ENCODE assay signal across 9 mouse cellular contexts in genomic region chr11:59297941-59298340, GRCm38 (mm10). TPM values are rescaled to one million over a fixed set of nuclear protein-coding genes. Genes with fewer than 3 reads are reported as not detected.
DNase-seq lines count a peak whose midpoint lies in the region; ATAC-seq and TF ChIP-seq lines count a peak whose summit lies in the region.
"Had no signal": no experiment of that assay in that cellular context is flagged by ENCODE, and none has a peak within 500 bp of the region (broad histone marks: within the 10 kb centered on the region; RNA-seq: fewer than 3 reads in every experiment).

No protein-coding gene starts in this region.

- peaks cover 18% of the 10 kb centered on the region for H3K27me3 ChIP-seq in kidney, embryonic 14.5 days (ENCODE audit: control insufficient read depth, insufficient read depth, low read length)
- peaks cover 36% of the 10 kb centered on the region for H3K27me3 ChIP-seq in E14TG2a.4 (ENCODE audit: insufficient read depth, low read length)
- no peaks in the 10 kb centered on the region for H3K27me3 ChIP-seq in Patski
- peaks cover 24% of the 10 kb centered on the region for H3K27me3 ChIP-seq in forebrain, postnatal 0 days (ENCODE audit: insufficient read depth, low read length)
- H3K27me3 ChIP-seq in lung, embryonic 14.5 days (ENCODE audit: insufficient read depth, low read length): peaks cover 25% of the 10 kb centered on the region

- no peaks in the 10 kb centered on the region for H3K9me3 ChIP-seq in kidney, embryonic 14.5 days (ENCODE audit: control insufficient read depth, low read length)
- no peaks in the 10 kb centered on the region for H3K9me3 ChIP-seq in E14TG2a.4 (ENCODE audit: low read length)
- H3K9me3 ChIP-seq in forebrain, postnatal 0 days (ENCODE audit: low read length): no peaks in the 10 kb centered on the region
- no peaks in the 10 kb centered on the region for H3K9me3 ChIP-seq in lung, embryonic 14.5 days (ENCODE audit: low read depth, low read length)
- H3K9me3 ChIP-seq: embryonic facial prominence, embryonic 12.5 days had no signal

- no peak overlapping the region for H3K27ac ChIP-seq in kidney, embryonic 14.5 days (ENCODE audit: low read depth, low read length)
- no peak overlapping the region for H3K27ac ChIP-seq in forebrain, postnatal 0 days (ENCODE audit: low read depth, low read length)
- no peak overlapping the region for H3K27ac ChIP-seq in lung, embryonic 14.5 days (ENCODE audit: low read depth)
- H3K27ac ChIP-seq: embryonic facial prominence, embryonic 12.5 days had no signal

- POLR2A ChIA-PET in Patski (lab: Charles Lee): no interaction called here

- CTCF ChIA-PET in Patski (lab: Charles Lee): interaction anchor here (0.8 to 2.7 kb wide), 10 partner anchors 18 to 199 kb away, joined by 3 to 10 read pairs (median 4); no protein-coding TSS in a partner anchor

- in situ Hi-C loops in Patski (cut with MboI; ENCODE audit: low pct_unique_long_range_greater_than_20kb): loop anchor here (5.0 kb wide), 1 partner anchor 66 kb away; no protein-coding TSS in a partner anchor

- no peak overlapping the region for H3K9ac ChIP-seq in kidney, embryonic 14.5 days (ENCODE audit: low read depth, low read length)
- H3K9ac ChIP-seq in forebrain, postnatal 0 days: no peak overlapping the region
- no peak overlapping the region for H3K9ac ChIP-seq in lung, embryonic 14.5 days
- H3K9ac ChIP-seq: embryonic facial prominence, embryonic 12.5 days had no signal

- no peaks in the 10 kb centered on the region for H3K36me3 ChIP-seq in kidney, embryonic 14.5 days (ENCODE audit: control insufficient read depth, insufficient read depth, low read length)
- no peaks in the 10 kb centered on the region for H3K36me3 ChIP-seq in E14TG2a.4 (ENCODE audit: insufficient read depth, low read length)
- no peaks in the 10 kb centered on the region for H3K36me3 ChIP-seq in forebrain, postnatal 0 days (ENCODE audit: insufficient read depth)
- no peaks in the 10 kb centered on the region for H3K36me3 ChIP-seq in lung, embryonic 14.5 days (ENCODE audit: insufficient read depth)
- H3K36me3 ChIP-seq: embryonic facial prominence, embryonic 12.5 days had no signal

- TF ChIP-seq CTCF in E14TG2a.4 (conservative IDR thresholded peaks at IDR 0.05; ENCODE audit: low read length) (peak; percentile 56), Patski (IDR thresholded peaks at IDR 0.05) (peak; percentile 87)
- TF ChIP-seq CTCF in forebrain, postnatal 0 days (IDR thresholded peaks at IDR 0.05; ENCODE audit: low read depth): peak; percentile 90
- TF ChIP-seq CTCF in lung, embryonic 14.5 days (IDR thresholded peaks at IDR 0.05; ENCODE audit: low read depth): peak; percentile 83

- H3K4me3 ChIP-seq in kidney, embryonic 14.5 days (ENCODE audit: low read length): no peak overlapping the region
- H3K4me3 ChIP-seq in E14TG2a.4 (replicated peaks; ENCODE audit: low read length): no peak overlapping the region
- H3K4me3 ChIP-seq in forebrain, postnatal 0 days (ENCODE audit: low read depth, low read length): no peak overlapping the region
- H3K4me3 ChIP-seq in lung, embryonic 14.5 days (ENCODE audit: low read depth, low read length): no peak overlapping the region
- H3K4me3 ChIP-seq: embryonic facial prominence, embryonic 12.5 days had no signal

- no peak for ATAC-seq in kidney, embryonic 14.5 days (ENCODE audit: low FRiP score, low TSS enrichment)
- ATAC-seq in Patski: no peak
- ATAC-seq in forebrain, postnatal 0 days: peak; percentile 62
- no peak for ATAC-seq in lung, embryonic 14.5 days (ENCODE audit: insufficient read depth)
- no peak for ATAC-seq in monocyte, adult 5-6 weeks (replicated peaks; ENCODE audit: insufficient number of reproducible peaks, low FRiP score, low TSS enrichment, poor library complexity, severe bottlenecking)

- no peak overlapping the region for H3K4me2 ChIP-seq in kidney, embryonic 14.5 days (replicated peaks; ENCODE audit: low read depth, low read length)
- H3K4me2 ChIP-seq in forebrain, postnatal 0 days (ENCODE audit: low read depth): no peak overlapping the region
- H3K4me2 ChIP-seq in lung, embryonic 14.5 days: no peak overlapping the region
- H3K4me2 ChIP-seq: embryonic facial prominence, embryonic 12.5 days had no signal

- H3K4me1 ChIP-seq in kidney, embryonic 14.5 days (ENCODE audit: control insufficient read depth, insufficient read depth, low read length): no peaks in the 10 kb centered on the region
- peaks cover 32% of the 10 kb centered on the region for H3K4me1 ChIP-seq in E14TG2a.4 (replicated peaks; ENCODE audit: low read depth, low read length)
- H3K4me1 ChIP-seq in forebrain, postnatal 0 days (ENCODE audit: insufficient read depth): no peaks in the 10 kb centered on the region
- H3K4me1 ChIP-seq in lung, embryonic 14.5 days (ENCODE audit: insufficient read depth): no peaks in the 10 kb centered on the region
- H3K4me1 ChIP-seq: embryonic facial prominence, embryonic 12.5 days had no signal

- DNase-seq in kidney, adult 18-20 months: peak; percentile 39
- no peak for DNase-seq in Patski (ENCODE audit: low read depth, low spot score)
- DNase-seq in forebrain, postnatal 0 days: peak; percentile 83
- DNase-seq in lung, embryonic 14.5 days: peak; percentile 88
- DNase-seq in B cell, adult 2 months: no peak

- 25% methylated on average over 7 of the region's 7 CpGs for WGBS in kidney, embryonic 14.5 days
- 22% methylated on average over 7 of the region's 7 CpGs for WGBS in forebrain, postnatal 0 days
- 14% methylated on average over 7 of the region's 7 CpGs for WGBS in lung, embryonic 14.5 days

RNA-seq across cellular contexts. Expression of gene Wnt3a, which starts 7.4 kb away (rescaled TPM):
- not detected in 2 replicates for polyA plus RNA-seq in kidney, embryonic 14.5 days (2014; fragmentation: Nextera tagmentation; extraction: Ambion mirVana)
- polyA plus RNA-seq in Patski (2021): not detected
- total RNA-seq in forebrain, postnatal 0 days (2014; rRNA removed): 0.31 and 0.52 TPM in 2 replicates
- polyA plus RNA-seq in forebrain, postnatal 0 days (2015; fragmentation: Nextera tagmentation; extraction: Ambion mirVana): 0.19 and 0.29 TPM in 2 replicates
- polyA plus RNA-seq in lung, embryonic 14.5 days (2014; fragmentation: Nextera tagmentation; extraction: Ambion mirVana): not detected in 2 replicates
- not detected in 3 replicates for total RNA-seq in monocyte, adult 5-6 weeks (2017)

RNA-seq across cellular contexts. Expression of gene Wnt9a, which starts 8.8 kb away (rescaled TPM):
- polyA plus RNA-seq in kidney, embryonic 14.5 days (2014; fragmentation: Nextera tagmentation; extraction: Ambion mirVana): 0.64 and 0.85 TPM in 2 replicates
- 7.5 TPM for polyA plus RNA-seq in Patski (2021)
- total RNA-seq in forebrain, postnatal 0 days (2014; rRNA removed): 1.9 and 5.6 TPM in 2 replicates
- 2.1 and 2.6 TPM in 2 replicates for polyA plus RNA-seq in forebrain, postnatal 0 days (2015; fragmentation: Nextera tagmentation; extraction: Ambion mirVana)
- 1.1 and 1.5 TPM in 2 replicates for polyA plus RNA-seq in lung, embryonic 14.5 days (2014; fragmentation: Nextera tagmentation; extraction: Ambion mirVana)
- 0.10 TPM in 1 of 3 replicates, not detected in the others for total RNA-seq in monocyte, adult 5-6 weeks (2017)

Comparison
In these comparisons a context has a peak if more than half of its experiments do, and no peak if none do; other contexts are left out.
1. DNase-seq: peak in kidney, adult 18-20 months (single experiment), forebrain, postnatal 0 days (single experiment) and lung, embryonic 14.5 days (single experiment); none in Patski (single experiment) and B cell, adult 2 months (0 of 2).
2. Peak in every context shown above with its lines, with median percentiles within 50 percentile points of each other: CTCF ChIP-seq.